Mouse (Mus musculus): ENCODE measurements around the gene Dennd6a. TPM values are rescaled to one million over a fixed set of nuclear protein-coding genes. Genes with fewer than 3 reads are reported as not detected.
A peak's percentile ranks its signal among the peaks of the same experiment; 100 is the strongest.

The Dennd6a gene
- polyA plus RNA-seq, 1 experiment, result 22.2 TPM

- Histone ChIP-seq H3K4me1 (ENCODE audit: control insufficient read depth, insufficient read depth, low read length) (peaks cover 4% of the 10 kb centered on the region; the same call in 1 of the 2 replicates), H3K27ac (ENCODE audit: insufficient read depth, low read length) (peak overlapping the region; percentile 60; the same call in 1 of the 2 replicates), H3K4me3 (ENCODE audit: insufficient read depth, low read length) (peak overlapping the region; percentile 85)
- no peak for TF ChIP-seq POLR2A (IDR thresholded peaks at IDR 0.05; ENCODE audit: extremely low read depth, insufficient read depth, low read length)
- no peak for TF ChIP-seq CTCF (IDR thresholded peaks at IDR 0.05; ENCODE audit: extremely low read depth, insufficient read depth, low read length)
Measured at GRCm38 (mm10) chr14:26638708-26639084, 65.0 kb downstream of the Dennd6a start.

- TF ChIP-seq POLR2A (IDR thresholded peaks at IDR 0.05; ENCODE audit: extremely low read depth, insufficient read depth, low read length) (no peak), CTCF (IDR thresholded peaks at IDR 0.05; ENCODE audit: extremely low read depth, insufficient read depth, low read length) (no peak)
- Histone ChIP-seq H3K4me1 (ENCODE audit: control insufficient read depth, insufficient read depth, low read length) (peaks cover 4% of the 10 kb centered on the region; the same call in 1 of the 2 replicates), H3K4me3 (ENCODE audit: insufficient read depth, low read length) (peak overlapping the region; percentile 85), H3K27ac (ENCODE audit: insufficient read depth, low read length) (no peak overlapping the region)
Measured at GRCm38 (mm10) chr14:26639251-26639650, 65.6 kb downstream of the Dennd6a start.

DNA sequence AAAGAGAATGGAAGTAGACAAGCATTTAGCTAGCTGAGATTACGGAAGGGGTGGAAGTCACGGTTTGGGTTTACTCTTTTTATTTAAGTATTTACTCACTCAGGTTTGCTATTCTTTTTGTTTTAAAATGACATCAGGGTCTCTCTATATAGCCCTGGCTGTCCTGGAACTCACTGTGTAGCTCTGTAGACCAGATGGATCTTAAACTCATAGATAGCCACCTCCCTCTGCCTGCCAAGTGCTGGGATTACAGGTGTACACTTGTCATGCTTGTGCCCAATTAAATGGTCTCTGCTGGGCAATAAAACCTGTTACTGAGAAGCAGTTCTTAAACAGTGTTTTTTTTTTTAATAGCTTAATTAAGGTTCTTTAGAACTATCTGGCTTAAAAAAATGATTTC is 66.3 kb downstream of the Dennd6a start:
- peak overlapping the region; percentile 85; the same call in 1 of the 2 replicates for H3K4me3 ChIP-seq (ENCODE audit: insufficient read depth, low read length)
- no peak overlapping the region for H3K27ac ChIP-seq (ENCODE audit: insufficient read depth, low read length)
- TF ChIP-seq CTCF (IDR thresholded peaks at IDR 0.05; ENCODE audit: extremely low read depth, insufficient read depth, low read length), result no peak
- no peak for TF ChIP-seq POLR2A (IDR thresholded peaks at IDR 0.05; ENCODE audit: extremely low read depth, insufficient read depth, low read length)
- peaks cover 4% of the 10 kb centered on the region; the same call in 1 of the 2 replicates for H3K4me1 ChIP-seq (ENCODE audit: control insufficient read depth, insufficient read depth, low read length)

GRCm38 (mm10) chr14:26643006-26643624 is 69.5 kb downstream of the Dennd6a start:
- H3K27ac ChIP-seq (ENCODE audit: insufficient read depth, low read length), result no peak overlapping the region
- peaks cover 1% of the 10 kb centered on the region; the same call in 1 of the 2 replicates for H3K4me1 ChIP-seq (ENCODE audit: control insufficient read depth, insufficient read depth, low read length)
- TF ChIP-seq POLR2A (IDR thresholded peaks at IDR 0.05; ENCODE audit: extremely low read depth, insufficient read depth, low read length), result no peak
- TF ChIP-seq CTCF (IDR thresholded peaks at IDR 0.05; ENCODE audit: extremely low read depth, insufficient read depth, low read length), result no peak
- H3K4me3 ChIP-seq (ENCODE audit: insufficient read depth, low read length), result no peak overlapping the region

DNA sequence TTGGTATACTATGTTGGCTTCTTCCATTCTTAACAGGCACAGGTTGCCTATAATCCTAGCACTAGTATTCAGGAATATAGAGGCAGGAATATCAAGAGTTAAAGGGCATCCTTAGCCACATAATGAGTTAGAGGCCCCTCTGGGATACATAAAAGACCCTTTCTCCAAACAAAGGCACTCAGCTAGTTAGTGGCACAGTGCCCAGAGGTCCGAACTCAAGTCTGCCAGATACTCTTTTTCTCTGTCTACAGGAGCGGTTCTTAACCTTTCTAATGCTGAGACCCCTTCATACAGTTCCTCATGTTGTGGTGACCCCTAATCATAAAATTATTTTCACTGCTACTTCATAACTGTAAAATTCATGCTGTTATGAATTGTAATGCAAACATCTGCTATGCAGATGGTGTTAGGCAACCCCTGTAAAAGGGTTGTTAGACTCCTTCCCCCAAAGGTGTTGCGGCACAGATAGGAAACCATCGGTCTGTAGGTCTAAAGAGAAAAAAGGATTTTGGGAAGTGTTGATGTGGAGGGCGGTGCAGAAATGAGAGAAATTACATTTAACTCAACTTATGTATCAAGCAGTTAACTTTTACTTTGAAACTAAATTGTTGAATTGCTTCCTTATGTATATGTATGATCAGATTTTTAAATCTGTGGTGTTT is 72.5 kb downstream of the Dennd6a start:
- Histone ChIP-seq H3K27ac (ENCODE audit: insufficient read depth, low read length) (no peak overlapping the region), H3K4me3 (ENCODE audit: insufficient read depth, low read length) (no peak overlapping the region), H3K4me1 (ENCODE audit: control insufficient read depth, insufficient read depth, low read length) (no peaks in the 10 kb centered on the region; the same call in 1 of the 2 replicates)
- TF ChIP-seq CTCF (IDR thresholded peaks at IDR 0.05; ENCODE audit: extremely low read depth, insufficient read depth, low read length) (no peak), POLR2A (IDR thresholded peaks at IDR 0.05; ENCODE audit: extremely low read depth, insufficient read depth, low read length) (no peak)

GRCm38 (mm10) chr14:26647811-26648210 is 74.2 kb downstream of the Dennd6a start:
- no peak overlapping the region for H3K4me3 ChIP-seq (ENCODE audit: insufficient read depth, low read length)
- TF ChIP-seq POLR2A (IDR thresholded peaks at IDR 0.05; ENCODE audit: extremely low read depth, insufficient read depth, low read length), result no peak
- no peak for TF ChIP-seq CTCF (IDR thresholded peaks at IDR 0.05; ENCODE audit: extremely low read depth, insufficient read depth, low read length)

GRCm38 (mm10) chr14:26651901-26652300 is 78.2 kb downstream of the Dennd6a start:
- Histone ChIP-seq H3K27ac (ENCODE audit: insufficient read depth, low read length) (no peak overlapping the region), H3K4me3 (ENCODE audit: insufficient read depth, low read length) (no peak overlapping the region), H3K4me1 (ENCODE audit: control insufficient read depth, insufficient read depth, low read length) (no peaks in the 10 kb centered on the region)
- peak; percentile 27; the same call in 1 of the 2 replicates for TF ChIP-seq CTCF (IDR thresholded peaks at IDR 0.05; ENCODE audit: extremely low read depth, insufficient read depth, low read length)
- no peak for TF ChIP-seq POLR2A (IDR thresholded peaks at IDR 0.05; ENCODE audit: extremely low read depth, insufficient read depth, low read length)

More at GRCm38 (mm10) chr14:26647811-26648210, 74.2 kb downstream of the Dennd6a start:
- H3K27ac ChIP-seq (ENCODE audit: insufficient read depth, low read length), result no peak overlapping the region
- H3K4me1 ChIP-seq (ENCODE audit: control insufficient read depth, insufficient read depth, low read length), result no peaks in the 10 kb centered on the region; the same call in 1 of the 2 replicates

DNA sequence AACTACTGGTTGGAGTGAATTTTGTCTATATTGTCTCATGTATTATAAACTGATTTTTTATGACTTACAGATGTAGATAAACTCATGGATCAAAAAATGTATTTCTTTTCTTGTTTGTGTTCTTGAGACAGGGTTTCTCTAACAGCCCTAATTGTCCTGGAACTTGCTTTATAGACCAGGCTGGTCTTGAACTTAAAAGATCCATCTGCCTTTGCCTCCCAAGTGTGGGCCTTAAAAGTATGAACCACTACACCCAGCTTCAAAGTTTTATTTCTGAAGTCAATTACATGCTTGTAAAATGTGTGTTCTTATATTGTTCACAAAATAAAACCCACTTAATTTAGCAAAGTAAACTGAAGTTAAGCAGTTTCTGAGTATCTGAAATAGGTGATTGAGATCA is 84.5 kb downstream of the Dennd6a start:
- Histone ChIP-seq H3K27ac (ENCODE audit: insufficient read depth, low read length) (no peak overlapping the region), H3K4me3 (ENCODE audit: insufficient read depth, low read length) (no peak overlapping the region), H3K4me1 (ENCODE audit: control insufficient read depth, insufficient read depth, low read length) (no peaks in the 10 kb centered on the region)
- no peak for TF ChIP-seq POLR2A (IDR thresholded peaks at IDR 0.05; ENCODE audit: extremely low read depth, insufficient read depth, low read length)

DNA sequence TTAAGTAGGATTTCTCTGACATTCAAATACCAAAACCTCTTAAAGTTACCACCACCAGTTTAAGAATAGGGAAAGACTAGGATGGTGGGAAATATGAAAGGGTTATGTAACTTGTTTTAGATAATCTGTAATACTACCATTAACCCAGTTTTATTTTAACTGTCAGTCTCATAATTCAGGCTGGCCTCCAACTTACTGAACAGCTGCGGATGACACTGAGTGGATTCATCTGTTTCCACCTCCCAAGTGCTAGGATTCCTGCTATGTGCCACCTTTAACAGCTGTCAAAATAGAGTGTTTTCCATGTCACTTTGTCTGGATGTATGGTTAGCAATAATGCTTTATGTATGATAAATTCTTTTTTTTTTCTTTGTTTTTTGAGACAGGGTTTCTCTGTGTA is 86.6 kb downstream of the Dennd6a start:
- no peak overlapping the region for H3K27ac ChIP-seq (ENCODE audit: insufficient read depth, low read length)
- no peak overlapping the region for H3K4me3 ChIP-seq (ENCODE audit: insufficient read depth, low read length)
- no peaks in the 10 kb centered on the region for H3K4me1 ChIP-seq (ENCODE audit: control insufficient read depth, insufficient read depth, low read length)
- TF ChIP-seq CTCF (IDR thresholded peaks at IDR 0.05; ENCODE audit: extremely low read depth, insufficient read depth, low read length), result no peak
- TF ChIP-seq POLR2A (IDR thresholded peaks at IDR 0.05; ENCODE audit: extremely low read depth, insufficient read depth, low read length), result no peak

GRCm38 (mm10) chr14:26662016-26662415 is 88.4 kb downstream of the Dennd6a start:
- TF ChIP-seq POLR2A (IDR thresholded peaks at IDR 0.05; ENCODE audit: extremely low read depth, insufficient read depth, low read length) (no peak), CTCF (IDR thresholded peaks at IDR 0.05; ENCODE audit: extremely low read depth, insufficient read depth, low read length) (no peak)
- Histone ChIP-seq H3K27ac (ENCODE audit: insufficient read depth, low read length) (no peak overlapping the region), H3K4me3 (ENCODE audit: insufficient read depth, low read length) (no peak overlapping the region), H3K4me1 (ENCODE audit: control insufficient read depth, insufficient read depth, low read length) (no peaks in the 10 kb centered on the region)

Measured in cortical plate, adult 2 months (tissue).